18 mouse cellular contexts compared by ENCODE assay signal in genomic region chr8:3243229-3243628, GRCm38 (mm10). TPM values are rescaled to one million over a fixed set of nuclear protein-coding genes. Genes with fewer than 3 reads are reported as not detected.
A peak's percentile ranks its signal among the peaks of the same experiment; 100 is the strongest.
DNase-seq lines count a peak whose midpoint lies in the region; ATAC-seq and TF ChIP-seq lines count a peak whose summit lies in the region.
"Had no signal": no experiment of that assay in that cellular context is flagged by ENCODE, and none has a peak within 500 bp of the region (broad histone marks: within the 10 kb centered on the region; RNA-seq: fewer than 3 reads in every experiment).

No protein-coding gene starts in this region.

- no peak for TF ChIP-seq CTCF in kidney, adult 2 months (conservative IDR thresholded peaks at IDR 0.05; ENCODE audit: insufficient read depth, insufficient read length, low read depth, low read length)
- no peak for TF ChIP-seq CTCF in liver, adult 2 months (IDR thresholded peaks at IDR 0.05; ENCODE audit: low read depth, low read length)

- peaks cover 25% of the 10 kb centered on the region for H3K4me1 ChIP-seq in kidney, adult 2 months (ENCODE audit: control insufficient read depth, insufficient read depth, low read length)
- H3K4me1 ChIP-seq in liver, adult 2 months (ENCODE audit: control insufficient read depth, insufficient read depth, low read length): peaks cover 49% of the 10 kb centered on the region
- peaks cover 7% of the 10 kb centered on the region; the same call in 1 of the 2 replicates for H3K4me1 ChIP-seq in liver, embryonic 12.5 days
- H3K4me1 ChIP-seq: embryonic facial prominence, embryonic 10.5 days; embryonic facial prominence, embryonic 12.5 days; forebrain, embryonic 13.5 days; forebrain, embryonic 15.5 days had no signal

- no peak for ATAC-seq in liver, embryonic 12.5 days
- no peak for ATAC-seq in granulocyte monocyte progenitor cell, adult 5-6 weeks (replicated peaks; ENCODE audit: poor library complexity, severe bottlenecking)
- ATAC-seq: forebrain, embryonic 13.5 days; forebrain, embryonic 15.5 days; forebrain, postnatal 0 days had no signal

- no peaks in the 10 kb centered on the region for H3K27me3 ChIP-seq in kidney, adult 2 months (replicated peaks; ENCODE audit: control insufficient read depth, insufficient read depth, low read length)
- no peaks in the 10 kb centered on the region for H3K27me3 ChIP-seq in liver, adult 2 months (ENCODE audit: control insufficient read depth, insufficient read depth, low read length)
- H3K27me3 ChIP-seq in liver, embryonic 12.5 days (replicated peaks): no peaks in the 10 kb centered on the region
- H3K27me3 ChIP-seq: embryonic facial prominence, embryonic 12.5 days; forebrain, embryonic 13.5 days; forebrain, embryonic 15.5 days had no signal

- peak; percentile 73 for DNase-seq in kidney, adult 2 months
- DNase-seq in kidney, adult 8-10 months: no peak
- peak; percentile 89 for DNase-seq in liver, adult 2 months (ENCODE audit: extremely low read depth, low read depth, low spot score)
- DNase-seq: adrenal gland, adult 8-10 months; adrenal gland, postnatal 14 days; adrenal gland, postnatal 36 days; cerebellum, adult 11-12 months; cerebellum, adult 2 months; cerebellum, adult 9-10 months; cerebellum, postnatal 10 days; cerebellum, postnatal 25 days; forebrain, postnatal 0 days had no signal

- no peak for TF ChIP-seq POLR2A in kidney, adult 2 months (IDR thresholded peaks at IDR 0.05; ENCODE audit: low read depth, low read length)
- no peak for TF ChIP-seq POLR2A in liver, adult 2 months (IDR thresholded peaks at IDR 0.05; ENCODE audit: extremely low read depth, insufficient read depth, low read length)

- H3K4me3 ChIP-seq in kidney, adult 2 months (ENCODE audit: insufficient read depth, low read depth, low read length): no peak overlapping the region
- H3K4me3 ChIP-seq in liver, adult 2 months (ENCODE audit: insufficient read depth, low read depth, low read length): no peak overlapping the region
- no peak overlapping the region for H3K4me3 ChIP-seq in liver, embryonic 12.5 days
- H3K4me3 ChIP-seq: embryonic facial prominence, embryonic 10.5 days; embryonic facial prominence, embryonic 12.5 days; forebrain, embryonic 13.5 days; forebrain, embryonic 15.5 days had no signal

- H3K9me3 ChIP-seq in liver, embryonic 12.5 days (replicated peaks): no peaks in the 10 kb centered on the region
- H3K9me3 ChIP-seq: embryonic facial prominence, embryonic 10.5 days; embryonic facial prominence, embryonic 12.5 days; forebrain, embryonic 15.5 days had no signal

- peak overlapping the region; percentile 39; the same call in 1 of the 2 replicates for H3K27ac ChIP-seq in kidney, adult 2 months (ENCODE audit: insufficient read depth, low read depth, low read length)
- H3K27ac ChIP-seq in liver, adult 2 months (replicated peaks; ENCODE audit: insufficient read depth, low read depth, low read length): peak overlapping the region; percentile 26
- H3K27ac ChIP-seq in liver, embryonic 12.5 days: no peak overlapping the region
- H3K27ac ChIP-seq: embryonic facial prominence, embryonic 10.5 days; embryonic facial prominence, embryonic 12.5 days; forebrain, embryonic 13.5 days; forebrain, embryonic 15.5 days had no signal

- H3K36me3 ChIP-seq in kidney, adult 2 months (ENCODE audit: control insufficient read depth, insufficient read depth, low read length): no peaks in the 10 kb centered on the region
- H3K36me3 ChIP-seq in liver, adult 2 months (ENCODE audit: control insufficient read depth, insufficient read depth, low read length): peaks cover 4% of the 10 kb centered on the region; the same call in 1 of the 2 replicates
- peaks cover 16% of the 10 kb centered on the region for H3K36me3 ChIP-seq in liver, embryonic 12.5 days
- H3K36me3 ChIP-seq: forebrain, embryonic 15.5 days had no signal

- H3K9ac ChIP-seq in liver, adult 2 months (ENCODE audit: low read depth, low read length): no peak overlapping the region
- H3K9ac ChIP-seq in liver, embryonic 12.5 days: no peak overlapping the region
- H3K9ac ChIP-seq: embryonic facial prominence, embryonic 12.5 days; forebrain, embryonic 13.5 days; forebrain, embryonic 15.5 days; forebrain, postnatal 0 days had no signal

- 43% methylated on average over 4 of the region's 4 CpGs for WGBS in kidney, adult 2 months
- WGBS in liver, adult 2 months: 38% methylated on average over 4 of the region's 4 CpGs
- WGBS in liver, embryonic 12.5 days (ENCODE audit: insufficient replicate concordance): 89% methylated on average over 4 of the region's 4 CpGs

- H3K4me2 ChIP-seq in liver, embryonic 12.5 days: no peak overlapping the region
- H3K4me2 ChIP-seq: embryonic facial prominence, embryonic 12.5 days; forebrain, embryonic 13.5 days; forebrain, embryonic 15.5 days had no signal

- peaks cover 39% of the 10 kb centered on the region for H3K79me2 ChIP-seq in liver, adult 2 months (ENCODE audit: control insufficient read depth, insufficient read depth, low read length)

RNA-seq across cellular contexts. Expression of gene Insr, which starts 36.2 kb away (rescaled TPM):
- 26.8 and 33.7 TPM in 2 replicates for polyA plus RNA-seq in kidney, adult 2 months (2012; rRNA removed)
- total RNA-seq in liver, adult 2 months (2014; rRNA removed): 70.0 and 89.0 TPM in 2 replicates
- 28.5 and 30.3 TPM in 2 replicates for polyA plus RNA-seq in liver, adult 2 months (2012; rRNA removed)
- polyA plus RNA-seq in liver, embryonic 12.5 days (2016; fragmentation: Nextera tagmentation; extraction: Ambion mirVana): 18.1 and 20.1 TPM in 2 replicates
- 24.1 and 27.3 TPM in 2 replicates for total RNA-seq in granulocyte monocyte progenitor cell, adult 5-6 weeks (2014; fragmentation: Nextera tagmentation)
- 12.2 and 12.3 TPM in 2 replicates for total RNA-seq in granulocyte monocyte progenitor cell, adult 5-6 weeks (2017)

Comparison
In these comparisons a context has a peak if more than half of its experiments do, and no peak if none do; other contexts are left out.
1. DNase-seq: peak in kidney, adult 2 months (single experiment) and liver, adult 2 months (single experiment); none in kidney, adult 8-10 months (0 of 2).